Mouse (Mus musculus) bone marrow, adult 2 months (tissue): ENCODE measurements around the gene Gm7247. TPM values are rescaled to one million over a fixed set of nuclear protein-coding genes. Genes with fewer than 3 reads are reported as not detected.

Experiments used
- H3K27ac ChIP-seq: fragments of 200-500 bp; 2 replicates; pipeline ENCODE4 v1.5.1; 2012; ENCODE audit warnings: low read depth, mild to moderate bottlenecking, control low read depth, inconsistent platforms, low read length; ENCODE audit not compliant: control insufficient read depth, poor library complexity, insufficient read depth
- H3K4me1 ChIP-seq: fragments of 200-500 bp; 2 replicates; pipeline ENCODE4 v1.6.1; 2011; ENCODE audit warnings: low read length; ENCODE audit not compliant: control insufficient read depth, insufficient read depth
- H3K4me3 ChIP-seq: fragments of 200-500 bp; replicated peaks from 2 replicates; pipeline ENCODE3; 2011; ENCODE audit warnings: mild to moderate bottlenecking, low read depth, low read length, control low read depth; ENCODE audit not compliant: control insufficient read depth
- CTCF ChIP-seq: fragments of 200-500 bp; IDR thresholded peaks from 2 replicates; pipeline ENCODE4 v1.5.1; 2011; ENCODE audit warnings: low read length, control low read depth; ENCODE audit not compliant: control insufficient read depth, insufficient read depth
- POLR2A ChIP-seq: fragments of 200-500 bp; IDR thresholded peaks from 2 replicates; pipeline ENCODE4 v1.6.1; 2011; ENCODE audit warnings: low read depth, mild to moderate bottlenecking, control low read depth, low read length, borderline replicate concordance; ENCODE audit not compliant: control insufficient read depth
- WGBS: fragments of 180-500 bp; shearing (Covaris S2); methylation state at CpG from one replicate; pipeline ENCODE4 v1.1.7; 2018; 5-methylcytosine and 5-hydroxymethylcytosine counted together
- polyA plus RNA-seq: library from polyadenylated mRNA; stranded (reverse); fragments of >200 nt; gene quantifications from 2 replicates; pipeline ENCODE4 v1.2.4, GENCODE M21; 2011; ENCODE audit warnings: low replicate concordance; ENCODE audit not compliant: missing spikeins, insufficient read depth, insufficient read length

Gene Gm7247
- not detected in 2 replicates for polyA plus RNA-seq

- no peaks in the 10 kb centered on the region for H3K4me1 ChIP-seq
- H3K4me3 ChIP-seq = no peak within 1 kb of the TSS
- WGBS = 71% methylated on average over 1 of the region's 1 CpGs
- TF ChIP-seq POLR2A (no peak), CTCF (no peak)
- H3K27ac ChIP-seq = no peak within 1 kb of the TSS
Measured at GRCm38 (mm10) chr14:51361456-51361855, at the start of gene Gm7247. Gene Gm7247 (plus strand): TSS chr14:51361756.

- no peak overlapping the region for H3K27ac ChIP-seq
- TF ChIP-seq POLR2A (no peak), CTCF (no peak)
- 44% methylated on average over 1 of the region's 1 CpGs for WGBS
- no peaks in the 10 kb centered on the region for H3K4me1 ChIP-seq
- no peak overlapping the region for H3K4me3 ChIP-seq
Measured at GRCm38 (mm10) chr14:51324001-51324400, 37.6 kb upstream of the Gm7247 start.

- no peak for TF ChIP-seq POLR2A
- TF ChIP-seq CTCF = no peak
- H3K4me1 ChIP-seq = no peaks in the 10 kb centered on the region
- H3K4me3 ChIP-seq = no peak overlapping the region
Measured at GRCm38 (mm10) chr14:51346027-51346426, 15.5 kb upstream of the Gm7247 start.

GRCm38 (mm10) chr14:51358111-51358982 lies 3.2 kb upstream of the Gm7247 start:
- 5% methylated on average over 75 of the region's 75 CpGs for WGBS
- no peak overlapping the region for H3K4me3 ChIP-seq
- H3K4me1 ChIP-seq = no peaks in the 10 kb centered on the region
- no peak for TF ChIP-seq POLR2A
- TF ChIP-seq CTCF = no peak
- H3K27ac ChIP-seq = no peak overlapping the region

More at GRCm38 (mm10) chr14:51346027-51346426, 15.5 kb upstream of the Gm7247 start:
- H3K27ac ChIP-seq = no peak overlapping the region

GRCm38 (mm10) chr14:51382805-51383204 lies 21.2 kb downstream of the Gm7247 start:
- no peak for TF ChIP-seq POLR2A
- TF ChIP-seq CTCF = no peak
- Histone ChIP-seq H3K4me3 (no peak overlapping the region), H3K27ac (no peak overlapping the region), H3K4me1 (no peaks in the 10 kb centered on the region)
- WGBS = 92% methylated on average over 20 of the region's 20 CpGs

- Histone ChIP-seq H3K27ac (no peak overlapping the region), H3K4me3 (no peak overlapping the region), H3K4me1 (no peaks in the 10 kb centered on the region)
- no peak for TF ChIP-seq POLR2A
- TF ChIP-seq CTCF = no peak
- 88% methylated on average over 10 of the region's 10 CpGs for WGBS
Measured at GRCm38 (mm10) chr14:51384351-51384750, 22.8 kb downstream of the Gm7247 start.

- TF ChIP-seq POLR2A = no peak
- no peak for TF ChIP-seq CTCF
- Histone ChIP-seq H3K4me3 (no peak overlapping the region), H3K27ac (no peak overlapping the region), H3K4me1 (no peaks in the 10 kb centered on the region)
- 65% methylated on average over 4 of the region's 4 CpGs for WGBS
Measured at GRCm38 (mm10) chr14:51385741-51386140, 24.2 kb downstream of the Gm7247 start.

GRCm38 (mm10) chr14:51387768-51388167 lies 26.2 kb downstream of the Gm7247 start:
- Histone ChIP-seq H3K27ac (no peak overlapping the region), H3K4me1 (no peaks in the 10 kb centered on the region), H3K4me3 (no peak overlapping the region)
- TF ChIP-seq CTCF (no peak), POLR2A (no peak)
- WGBS = 91% methylated on average over 8 of the region's 8 CpGs
